Mouse (Mus musculus): ENCODE data around the gene Moxd1. TPM values are rescaled to one million over a fixed set of nuclear protein-coding genes. Genes with fewer than 3 reads are reported as not detected.

Gene Moxd1
- total and polyA plus RNA-seq, 2 experiments from 2014 or later = 1.5 to 3.2 TPM

DNA sequence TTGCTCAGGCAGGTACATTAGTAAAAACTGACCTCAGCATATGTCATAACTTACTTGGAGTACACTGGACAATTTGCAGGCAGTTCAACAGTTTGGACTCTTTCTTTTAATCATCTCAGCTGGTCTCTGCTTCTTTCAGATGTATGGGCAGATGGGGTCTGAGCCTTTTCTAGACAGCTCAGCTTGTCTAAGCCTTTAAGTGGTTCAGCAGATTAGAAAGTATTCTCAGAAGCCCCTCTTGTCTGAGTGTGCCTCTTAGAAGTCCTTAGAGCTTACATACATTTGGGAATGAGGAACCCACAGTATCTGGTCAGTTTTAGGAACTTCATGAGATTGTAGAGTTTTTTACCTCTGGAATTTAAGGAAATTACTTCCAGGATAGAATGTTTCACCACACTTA lies 28.3 kb downstream of the Moxd1 start:
- DNase-seq (ENCODE audit: low spot score) (no peak), ATAC-seq (ENCODE audit: insufficient read depth, low read depth) (no peak)

DNA sequence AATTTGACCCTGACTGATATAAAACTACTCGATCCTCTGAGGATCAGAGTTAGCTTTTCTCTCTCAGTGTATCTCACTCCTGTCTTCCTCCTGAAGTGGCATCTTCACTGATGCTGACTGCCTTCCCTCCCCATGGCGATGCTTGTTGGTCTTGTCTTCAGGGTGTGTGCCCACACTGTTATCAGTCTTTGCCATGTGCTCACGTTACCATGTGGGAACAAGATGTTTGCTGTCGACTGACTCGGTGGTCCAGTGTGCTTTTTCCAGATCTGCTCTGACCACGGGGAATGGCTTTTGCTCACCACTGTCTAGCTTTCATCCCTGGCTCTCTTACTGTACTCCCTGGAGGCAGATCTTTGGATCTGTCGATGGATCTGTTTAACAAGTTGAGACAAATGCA lies 34.8 kb downstream of the Moxd1 start:
- Histone ChIP-seq H3K27ac (ENCODE audit: low read depth) (no peak overlapping the region), H3K4me3 (ENCODE audit: low read depth, low read length) (no peak overlapping the region), H3K4me2 (ENCODE audit: low read depth, low read length) (no peak overlapping the region), H3K9me3 (replicated peaks; ENCODE audit: control insufficient read depth, low read length) (no peaks in the 10 kb centered on the region), H3K4me1 (ENCODE audit: control insufficient read depth, insufficient read depth) (no peaks in the 10 kb centered on the region), H3K27me3 (ENCODE audit: control insufficient read depth, insufficient read depth, low read length) (no peaks in the 10 kb centered on the region), H3K36me3 (replicated peaks; ENCODE audit: control insufficient read depth, insufficient read depth, low read length) (no peaks in the 10 kb centered on the region), H3K9ac (replicated peaks; ENCODE audit: low read depth, low read length) (no peak overlapping the region)
- DNase-seq (ENCODE audit: low spot score) (no peak), ATAC-seq (ENCODE audit: insufficient read depth, low read depth) (no peak)
- TF ChIP-seq EP300 (IDR thresholded peaks at IDR 0.05; ENCODE audit: low read depth) = no peak
- TF ChIP-seq CTCF (IDR thresholded peaks at IDR 0.05; ENCODE audit: low read depth) = no peak
- 64% methylated on average over 7 of the region's 7 CpGs for WGBS

More for the DNA sequence above, 28.3 kb downstream of the Moxd1 start:
- Histone ChIP-seq H3K9ac (replicated peaks; ENCODE audit: low read depth, low read length) (no peak overlapping the region), H3K4me1 (ENCODE audit: control insufficient read depth, insufficient read depth) (no peaks in the 10 kb centered on the region), H3K4me3 (ENCODE audit: low read depth, low read length) (no peak overlapping the region), H3K27ac (ENCODE audit: low read depth) (no peak overlapping the region), H3K27me3 (ENCODE audit: control insufficient read depth, insufficient read depth, low read length) (no peaks in the 10 kb centered on the region), H3K36me3 (replicated peaks; ENCODE audit: control insufficient read depth, insufficient read depth, low read length) (no peaks in the 10 kb centered on the region), H3K4me2 (ENCODE audit: low read depth, low read length) (no peak overlapping the region), H3K9me3 (replicated peaks; ENCODE audit: control insufficient read depth, low read length) (no peaks in the 10 kb centered on the region)
- TF ChIP-seq CTCF (IDR thresholded peaks at IDR 0.05; ENCODE audit: low read depth) (no peak), EP300 (IDR thresholded peaks at IDR 0.05; ENCODE audit: low read depth) (no peak)

DNA sequence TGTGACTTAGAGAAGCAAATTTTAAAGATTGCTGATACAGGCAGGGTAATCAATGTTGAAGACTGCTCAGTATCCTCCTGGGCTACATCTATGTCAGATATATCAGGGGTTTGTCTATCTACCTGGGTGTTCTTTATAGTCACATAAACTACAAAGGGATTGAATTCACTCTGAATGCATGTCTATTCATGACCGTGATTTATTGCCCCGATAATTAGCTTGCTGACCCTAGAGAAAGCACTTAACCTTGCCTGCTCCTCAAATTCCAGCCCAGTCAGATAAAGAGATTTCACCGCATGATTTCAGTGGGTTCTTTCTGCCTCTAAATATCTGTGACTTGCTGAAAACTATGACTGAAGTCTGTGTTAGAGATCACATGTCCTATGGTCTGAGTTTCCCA lies 35.6 kb downstream of the Moxd1 start:
- H3K9ac ChIP-seq (replicated peaks; ENCODE audit: low read depth, low read length) = no peak overlapping the region
- H3K4me1 ChIP-seq (ENCODE audit: control insufficient read depth, insufficient read depth) = no peaks in the 10 kb centered on the region
- no peaks in the 10 kb centered on the region for H3K36me3 ChIP-seq (replicated peaks; ENCODE audit: control insufficient read depth, insufficient read depth, low read length)
- no peak overlapping the region for H3K27ac ChIP-seq (ENCODE audit: low read depth)
- H3K9me3 ChIP-seq (replicated peaks; ENCODE audit: control insufficient read depth, low read length) = no peaks in the 10 kb centered on the region
- no peak for TF ChIP-seq CTCF (IDR thresholded peaks at IDR 0.05; ENCODE audit: low read depth)
- no peak for TF ChIP-seq EP300 (IDR thresholded peaks at IDR 0.05; ENCODE audit: low read depth)
- ATAC-seq (ENCODE audit: insufficient read depth, low read depth) (no peak), DNase-seq (ENCODE audit: low spot score) (no peak)
- H3K27me3 ChIP-seq (ENCODE audit: control insufficient read depth, insufficient read depth, low read length) = no peaks in the 10 kb centered on the region
- H3K4me3 ChIP-seq (ENCODE audit: low read depth, low read length) = no peak overlapping the region
- H3K4me2 ChIP-seq (ENCODE audit: low read depth, low read length) = no peak overlapping the region
- 71% methylated on average over 3 of the region's 3 CpGs for WGBS

DNA sequence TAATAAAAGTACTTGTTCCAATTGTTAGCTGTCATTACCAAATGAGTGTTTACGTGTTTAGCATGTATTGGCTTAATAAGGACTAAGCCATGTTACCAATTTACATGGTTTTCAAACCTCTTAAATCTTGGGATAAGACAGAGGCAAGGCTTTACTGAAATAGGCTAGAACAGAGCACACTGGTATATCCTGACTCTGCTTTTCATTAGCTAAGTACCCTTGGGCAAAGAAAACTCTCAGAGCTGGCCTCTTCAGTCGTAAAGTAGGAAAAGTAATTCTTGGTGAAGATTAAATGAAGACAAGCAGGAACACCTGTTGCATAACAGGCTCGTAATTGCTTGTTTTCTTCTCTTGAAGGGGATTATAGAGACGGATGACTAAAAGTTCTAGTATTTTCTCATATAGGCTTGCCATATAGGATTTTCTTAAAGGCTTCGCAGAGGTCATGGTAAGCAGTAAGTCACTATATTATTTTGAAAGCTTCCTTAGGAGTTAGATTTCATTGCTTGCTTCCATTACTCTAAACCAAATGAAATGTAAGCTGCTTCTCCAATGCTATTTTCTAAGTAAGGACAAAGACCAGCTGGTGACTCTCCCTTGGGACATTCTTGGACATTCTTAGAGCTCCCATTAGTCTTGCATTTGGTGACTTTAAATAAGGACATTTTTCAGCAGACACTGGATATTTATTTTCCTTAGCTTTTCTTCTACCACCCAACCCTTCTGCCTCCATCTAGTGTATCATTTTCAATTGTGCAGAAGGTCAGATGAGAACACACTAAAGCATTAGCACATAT lies 36.7 kb downstream of the Moxd1 start:
- Histone ChIP-seq H3K9me3 (replicated peaks; ENCODE audit: control insufficient read depth, low read length) (no peaks in the 10 kb centered on the region), H3K4me1 (ENCODE audit: control insufficient read depth, insufficient read depth) (no peaks in the 10 kb centered on the region), H3K4me2 (ENCODE audit: low read depth, low read length) (no peak overlapping the region), H3K27ac (ENCODE audit: low read depth) (no peak overlapping the region), H3K9ac (replicated peaks; ENCODE audit: low read depth, low read length) (no peak overlapping the region), H3K36me3 (replicated peaks; ENCODE audit: control insufficient read depth, insufficient read depth, low read length) (no peaks in the 10 kb centered on the region), H3K27me3 (ENCODE audit: control insufficient read depth, insufficient read depth, low read length) (no peaks in the 10 kb centered on the region), H3K4me3 (ENCODE audit: low read depth, low read length) (no peak overlapping the region)
- TF ChIP-seq EP300 (IDR thresholded peaks at IDR 0.05; ENCODE audit: low read depth) (no peak), CTCF (IDR thresholded peaks at IDR 0.05; ENCODE audit: low read depth) (no peak)
- DNase-seq (ENCODE audit: low spot score) (no peak), ATAC-seq (ENCODE audit: insufficient read depth, low read depth) (no peak)
- 81% methylated on average over 5 of the region's 5 CpGs for WGBS

DNA sequence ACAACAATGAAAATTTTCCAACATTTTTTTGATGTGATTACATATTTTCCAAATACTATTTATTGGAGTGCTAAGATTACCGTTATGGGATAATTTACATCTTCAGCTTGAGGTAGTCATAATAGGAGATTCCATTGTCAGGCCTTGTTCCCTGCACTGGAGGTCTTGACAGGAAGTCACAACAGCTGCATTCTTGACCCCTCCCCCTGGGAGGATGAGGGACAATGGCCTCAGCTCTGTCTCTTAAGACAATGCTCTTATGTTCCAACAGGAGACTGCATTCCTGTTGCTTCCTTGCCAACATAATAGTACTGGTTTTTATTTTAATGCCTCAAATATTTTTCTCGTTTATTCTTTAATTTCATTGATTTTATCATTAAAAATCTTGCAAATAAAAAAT lies 44.2 kb downstream of the Moxd1 start:
- no peak overlapping the region for H3K9ac ChIP-seq (replicated peaks; ENCODE audit: low read depth, low read length)
- no peak overlapping the region for H3K4me2 ChIP-seq (ENCODE audit: low read depth, low read length)
- H3K27ac ChIP-seq (ENCODE audit: low read depth) = no peak overlapping the region
- no peaks in the 10 kb centered on the region for H3K9me3 ChIP-seq (replicated peaks; ENCODE audit: control insufficient read depth, low read length)
- H3K4me3 ChIP-seq (ENCODE audit: low read depth, low read length) = no peak overlapping the region
- DNase-seq (ENCODE audit: low spot score) (no peak), ATAC-seq (ENCODE audit: insufficient read depth, low read depth) (peak; percentile 49; the same call in 1 of the 2 replicates)
- WGBS = 52% methylated on average over 2 of the region's 2 CpGs
- H3K36me3 ChIP-seq (replicated peaks; ENCODE audit: control insufficient read depth, insufficient read depth, low read length) = no peaks in the 10 kb centered on the region
- no peak for TF ChIP-seq CTCF (IDR thresholded peaks at IDR 0.05; ENCODE audit: low read depth)
- no peak for TF ChIP-seq EP300 (IDR thresholded peaks at IDR 0.05; ENCODE audit: low read depth)
- H3K27me3 ChIP-seq (ENCODE audit: control insufficient read depth, insufficient read depth, low read length) = no peaks in the 10 kb centered on the region
- no peaks in the 10 kb centered on the region for H3K4me1 ChIP-seq (ENCODE audit: control insufficient read depth, insufficient read depth)

All from heart, postnatal 0 days (tissue).